Mouse (Mus musculus): ENCODE data around the gene E2f4.

The E2f4 gene

GRCm38 (mm10) chr8:105345061-105345975 is 47.9 kb downstream of the E2f4 start:
- in situ Hi-C loops (cut with MboI, MseI), result no loop called here

- in situ Hi-C loops (cut with MboI, MseI), result no loop called here
Observed at GRCm38 (mm10) chr8:105346611-105347427, 49.4 kb downstream of the E2f4 start.

- in situ Hi-C loops (cut with MboI, MseI), result no loop called here
Observed at GRCm38 (mm10) chr8:105347428-105348221, 50.2 kb downstream of the E2f4 start, which contains the start of gene Fhod1. TSS of gene Fhod1 (minus strand) at chr8:105347953.

- in situ Hi-C loops (cut with MboI, MseI), result no loop called here
Observed at GRCm38 (mm10) chr8:105348450-105349095, 51.1 kb downstream of the E2f4 start, which contains the start of gene Slc9a5. TSS of gene Slc9a5 (plus strand) at chr8:105348843.

- in situ Hi-C loops (cut with MboI, MseI), result no loop called here
Observed at GRCm38 (mm10) chr8:105349096-105349771, 51.8 kb downstream of the E2f4 start.

- in situ Hi-C loops (cut with MboI, MseI), result no loop called here
Observed at GRCm38 (mm10) chr8:105350186-105350585, 52.7 kb downstream of the E2f4 start.

GRCm38 (mm10) chr8:105353583-105354135 is 56.2 kb downstream of the E2f4 start:
- in situ Hi-C loops (cut with MboI, MseI), result no loop called here

- in situ Hi-C loops (cut with MboI, MseI), result no loop called here
Observed at GRCm38 (mm10) chr8:105354549-105354948, 57.1 kb downstream of the E2f4 start.
